In genomic region chr1:127444836-127445485, GRCm38 (mm10) we compare ENCODE assay signal across 13 mouse cellular contexts.
A peak's percentile ranks its signal among the peaks of the same experiment; 100 is the strongest.
DNase-seq lines count a peak whose midpoint lies in the region; ATAC-seq and TF ChIP-seq lines count a peak whose summit lies in the region.
"Had no signal": no experiment of that assay in that cellular context is flagged by ENCODE, and none has a peak within 500 bp of the region (broad histone marks: within the 10 kb centered on the region; RNA-seq: fewer than 3 reads in every experiment).

No protein-coding gene starts in this region.

- no peak overlapping the region for H3K27ac ChIP-seq in kidney, postnatal 0 days
- H3K27ac ChIP-seq: forebrain, embryonic 12.5 days; heart, embryonic 15.5 days; layer of hippocampus, adult 2 months; liver, embryonic 13.5 days had no signal

- TF ChIP-seq CTCF in kidney, postnatal 0 days (IDR thresholded peaks at IDR 0.05; ENCODE audit: low read depth) = no peak

- H3K4me2 ChIP-seq in kidney, postnatal 0 days (ENCODE audit: low read length) = no peak overlapping the region
- H3K4me2 ChIP-seq: forebrain, embryonic 12.5 days; heart, embryonic 15.5 days; liver, embryonic 13.5 days had no signal

- H3K4me1 ChIP-seq in kidney, postnatal 0 days (replicated peaks; ENCODE audit: insufficient read depth, low read length) = peaks cover 4% of the 10 kb centered on the region; the same call in 1 of the 2 replicates
- H3K4me1 ChIP-seq: liver, embryonic 13.5 days had no signal

- no peak overlapping the region for H3K4me3 ChIP-seq in kidney, postnatal 0 days (replicated peaks; ENCODE audit: low read depth, low read length)
- H3K4me3 ChIP-seq: forebrain, embryonic 12.5 days; heart, embryonic 15.5 days; layer of hippocampus, adult 2 months; liver, embryonic 13.5 days had no signal

- no peak; the same call in 1 of the 2 replicates for ATAC-seq in kidney, postnatal 0 days (replicated peaks; ENCODE audit: low FRiP score, low read depth)

- H3K36me3 ChIP-seq in kidney, postnatal 0 days (ENCODE audit: insufficient read depth, low read length) = peaks cover 8% of the 10 kb centered on the region; the same call in 1 of the 2 replicates

- WGBS in kidney, postnatal 0 days = 44% methylated on average over 5 of the region's 5 CpGs

- no peak overlapping the region for H3K9ac ChIP-seq in kidney, postnatal 0 days (ENCODE audit: low read depth, low read length)
- H3K9ac ChIP-seq: forebrain, embryonic 12.5 days; heart, embryonic 15.5 days; liver, embryonic 13.5 days had no signal

- H3K9me3 ChIP-seq in kidney, postnatal 0 days (replicated peaks; ENCODE audit: low read length) = no peaks in the 10 kb centered on the region
- H3K9me3 ChIP-seq: forebrain, embryonic 12.5 days; heart, embryonic 15.5 days; liver, embryonic 13.5 days had no signal

- peak; percentile 4 for DNase-seq in embryo, embryonic 9.5 days (ENCODE audit: extremely low spot score)
- DNase-seq in embryo, embryonic 11 days = no peak
- peak; percentile 25 for DNase-seq in urinary bladder, postnatal 14 days (ENCODE audit: low spot score)
- no peak for DNase-seq in urinary bladder, adult 2 months (ENCODE audit: low spot score)
- DNase-seq in kidney, postnatal 0 days (ENCODE audit: low spot score) = peak; percentile 79
- peak; percentile 30 for DNase-seq in skeletal muscle tissue, adult 2 months (ENCODE audit: low read depth, low spot score)
- no peak for DNase-seq in frontal cortex, adult 2 months (ENCODE audit: extremely low spot score in 1 of 2, low spot score in 1 of 2)
- DNase-seq in adrenal gland, postnatal 14 days = no peak
- DNase-seq: cerebellum, postnatal 10 days; liver, embryonic 13.5 days had no signal

- no peaks in the 10 kb centered on the region for H3K27me3 ChIP-seq in kidney, postnatal 0 days (ENCODE audit: insufficient read depth, low read length)
- H3K27me3 ChIP-seq: forebrain, embryonic 12.5 days; heart, embryonic 15.5 days; liver, embryonic 13.5 days had no signal

Comparison
In these comparisons a context has a peak if more than half of its experiments do, and no peak if none do; other contexts are left out.
1. DNase-seq: peak in embryo, embryonic 9.5 days (single experiment), urinary bladder, postnatal 14 days (single experiment), kidney, postnatal 0 days (single experiment) and skeletal muscle tissue, adult 2 months (single experiment); none in embryo, embryonic 11 days (single experiment), urinary bladder, adult 2 months (single experiment), frontal cortex, adult 2 months (0 of 2) and adrenal gland, postnatal 14 days (single experiment).